Mouse (Mus musculus): ENCODE data around the gene Snx29.

- TF ChIP-seq CTCF (IDR thresholded peaks at IDR 0.05; ENCODE audit: borderline replicate concordance, extremely low read depth, insufficient read depth, insufficient read length) (peak; percentile 96), POLR2A (IDR thresholded peaks at IDR 0.05; ENCODE audit: borderline replicate concordance, extremely low read depth, insufficient read depth, insufficient read length, poor library complexity, severe bottlenecking) (no peak)
These were observed 95.5 kb downstream of the Snx29 start for GRCm38 (mm10) chr16:11418183-11418588.
